Mouse (Mus musculus): Measurements from ENCODE around the gene Limch1. TPM values are rescaled to one million over a fixed set of nuclear protein-coding genes. Genes with fewer than 3 reads are reported as not detected.
A peak's percentile ranks its signal among the peaks of the same experiment; 100 is the strongest.

Limch1 gene
- polyA plus RNA-seq, 1 experiment from 2014 or later = 48.4 TPM

DNA sequence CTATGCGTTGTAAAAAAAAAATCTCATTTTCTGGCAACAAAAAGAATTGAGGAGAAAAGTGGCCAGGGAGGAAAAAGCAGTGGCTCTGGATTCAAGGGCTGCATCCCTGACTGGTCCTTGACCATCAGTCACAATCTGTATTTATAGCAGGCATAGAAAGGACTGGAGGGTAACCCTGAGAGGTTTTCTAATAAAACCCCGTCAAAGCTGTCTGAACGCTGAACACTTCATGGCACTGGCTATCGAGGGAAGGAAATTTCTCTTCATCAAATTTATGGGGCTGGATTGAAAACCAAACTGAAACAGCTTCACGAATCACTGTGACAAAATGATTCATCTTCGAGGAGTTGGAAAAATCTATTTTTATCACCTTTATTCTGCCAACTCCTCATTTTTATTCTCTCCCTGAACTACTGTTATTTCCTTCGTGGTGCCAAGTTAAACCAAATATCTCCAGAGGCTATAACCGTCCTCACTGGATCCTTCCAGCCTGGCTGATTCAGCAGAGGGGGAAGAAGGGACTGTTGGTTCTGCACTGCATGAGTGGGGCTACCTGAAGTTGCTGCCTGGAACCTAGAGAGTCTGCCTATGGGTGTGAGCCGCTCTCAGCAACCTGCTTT lies 153.3 kb downstream of the Limch1 start:
- Histone ChIP-seq H3K27me3 (no peaks in the 10 kb centered on the region), H3K9me3 (replicated peaks) (no peaks in the 10 kb centered on the region), H3K4me2 (no peak overlapping the region), H3K9ac (no peak overlapping the region), H3K27ac (no peak overlapping the region), H3K4me3 (no peak overlapping the region), H3K36me3 (ENCODE audit: poor library complexity, severe bottlenecking) (no peaks in the 10 kb centered on the region), H3K4me1 (no peaks in the 10 kb centered on the region)
- 86% methylated on average over 9 of the region's 9 CpGs for WGBS
- no peak for ATAC-seq

DNA sequence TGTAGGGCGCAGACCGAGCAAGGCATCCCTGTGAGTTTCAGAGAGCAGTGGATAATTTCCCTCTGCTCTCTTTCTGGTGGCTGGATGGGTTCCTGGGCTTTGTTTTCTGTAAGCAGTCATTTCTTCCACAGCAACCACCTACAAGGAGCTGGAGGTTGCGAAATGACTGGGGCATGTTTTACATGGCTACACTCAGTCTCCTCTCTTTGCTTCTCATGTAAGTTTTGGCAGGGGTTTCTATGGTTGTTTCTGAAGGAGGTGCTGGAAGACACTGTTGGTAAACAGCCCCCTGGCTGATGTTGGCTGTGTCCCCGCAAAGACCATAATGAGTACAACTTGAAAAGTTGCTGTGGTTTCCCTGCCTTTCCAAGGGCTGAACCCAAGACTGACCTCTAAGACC lies 155.5 kb downstream of the Limch1 start:
- no peaks in the 10 kb centered on the region for H3K4me1 ChIP-seq
- ATAC-seq = no peak
- H3K9ac ChIP-seq = no peak overlapping the region
- no peak overlapping the region for H3K4me3 ChIP-seq
- no peaks in the 10 kb centered on the region for H3K27me3 ChIP-seq
- H3K27ac ChIP-seq = no peak overlapping the region
- H3K4me2 ChIP-seq = no peak overlapping the region
- 96% methylated on average over 4 of the region's 4 CpGs for WGBS
- H3K36me3 ChIP-seq (ENCODE audit: poor library complexity, severe bottlenecking) = no peaks in the 10 kb centered on the region
- no peaks in the 10 kb centered on the region for H3K9me3 ChIP-seq (replicated peaks)

- H3K9ac ChIP-seq = no peak overlapping the region
- ATAC-seq = no peak
- WGBS = 80% methylated on average over 6 of the region's 6 CpGs
- no peak overlapping the region for H3K4me3 ChIP-seq
- H3K36me3 ChIP-seq (ENCODE audit: poor library complexity, severe bottlenecking) = no peaks in the 10 kb centered on the region
- no peak overlapping the region for H3K4me2 ChIP-seq
- H3K27me3 ChIP-seq = no peaks in the 10 kb centered on the region
- H3K4me1 ChIP-seq = 0 out of 2 replicates have a peak, but pooled peaks cover 3% of the 10 kb centered on the region
- no peaks in the 10 kb centered on the region for H3K9me3 ChIP-seq (replicated peaks)
- no peak overlapping the region for H3K27ac ChIP-seq
These were observed 159.2 kb downstream of the Limch1 start for GRCm38 (mm10) chr5:66904835-66905234.

DNA sequence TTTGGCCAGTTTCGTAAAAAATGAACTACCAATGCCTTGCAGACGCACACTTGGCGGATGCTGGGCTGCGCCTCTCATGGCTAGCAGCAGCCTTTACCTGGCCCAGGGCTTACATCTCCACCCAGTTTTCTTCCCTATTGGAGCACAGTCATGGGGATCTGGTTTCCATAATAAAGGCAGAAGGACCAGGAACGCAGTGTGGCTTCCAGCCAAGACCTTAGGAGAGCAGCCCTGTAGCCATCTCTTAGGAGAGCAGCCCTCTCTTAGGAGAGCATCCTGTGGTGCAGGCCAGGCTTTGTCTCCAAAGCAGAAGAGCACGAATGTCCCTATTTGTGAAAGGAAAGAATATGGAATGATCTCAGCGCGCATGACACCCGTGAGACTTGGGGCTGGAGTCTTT lies 163.3 kb downstream of the Limch1 start:
- H3K27ac ChIP-seq = no peak overlapping the region
- no peak overlapping the region for H3K4me3 ChIP-seq
- no peaks in the 10 kb centered on the region for H3K9me3 ChIP-seq (replicated peaks)
- H3K4me2 ChIP-seq = no peak overlapping the region
- peaks cover 9% of the 10 kb centered on the region for H3K4me1 ChIP-seq
- ATAC-seq = no peak
- H3K36me3 ChIP-seq (ENCODE audit: poor library complexity, severe bottlenecking) = no peaks in the 10 kb centered on the region
- H3K27me3 ChIP-seq = no peaks in the 10 kb centered on the region
- 81% methylated on average over 9 of the region's 9 CpGs for WGBS
- no peak overlapping the region for H3K9ac ChIP-seq

- Histone ChIP-seq H3K4me1 (peaks cover 11% of the 10 kb centered on the region), H3K27ac (no peak overlapping the region), H3K9ac (no peak overlapping the region), H3K4me3 (no peak overlapping the region), H3K36me3 (ENCODE audit: poor library complexity, severe bottlenecking) (no peaks in the 10 kb centered on the region), H3K27me3 (no peaks in the 10 kb centered on the region), H3K4me2 (no peak overlapping the region), H3K9me3 (replicated peaks) (no peaks in the 10 kb centered on the region)
- WGBS = 70% methylated on average over 2 of the region's 2 CpGs
- ATAC-seq = no peak
These were observed 164.3 kb downstream of the Limch1 start for GRCm38 (mm10) chr5:66909962-66910361.

GRCm38 (mm10) chr5:66910610-66911009 lies 165.0 kb downstream of the Limch1 start:
- no peaks in the 10 kb centered on the region for H3K9me3 ChIP-seq (replicated peaks)
- H3K4me3 ChIP-seq = no peak overlapping the region
- no peak overlapping the region for H3K4me2 ChIP-seq
- H3K27me3 ChIP-seq = no peaks in the 10 kb centered on the region
- no peak overlapping the region for H3K9ac ChIP-seq
- H3K27ac ChIP-seq = no peak overlapping the region
- 91% methylated on average over 9 of the region's 9 CpGs for WGBS
- H3K4me1 ChIP-seq = peaks cover 11% of the 10 kb centered on the region
- ATAC-seq = no peak
- no peaks in the 10 kb centered on the region for H3K36me3 ChIP-seq (ENCODE audit: poor library complexity, severe bottlenecking)

GRCm38 (mm10) chr5:66911068-66911467 lies 165.4 kb downstream of the Limch1 start:
- no peak overlapping the region for H3K4me3 ChIP-seq
- ATAC-seq = no peak
- H3K4me2 ChIP-seq = no peak overlapping the region
- 90% methylated on average over 4 of the region's 4 CpGs for WGBS
- H3K9me3 ChIP-seq (replicated peaks) = no peaks in the 10 kb centered on the region
- H3K36me3 ChIP-seq (ENCODE audit: poor library complexity, severe bottlenecking) = no peaks in the 10 kb centered on the region
- peaks cover 12% of the 10 kb centered on the region for H3K4me1 ChIP-seq
- no peaks in the 10 kb centered on the region for H3K27me3 ChIP-seq
- H3K9ac ChIP-seq = no peak overlapping the region
- H3K27ac ChIP-seq = no peak overlapping the region

GRCm38 (mm10) chr5:66913791-66914190 lies 168.2 kb downstream of the Limch1 start:
- peaks cover 38% of the 10 kb centered on the region for H3K4me1 ChIP-seq
- H3K27me3 ChIP-seq = no peaks in the 10 kb centered on the region
- no peak for ATAC-seq
- H3K9me3 ChIP-seq (replicated peaks) = no peaks in the 10 kb centered on the region
- no peak overlapping the region for H3K4me3 ChIP-seq
- no peak overlapping the region for H3K9ac ChIP-seq
- H3K4me2 ChIP-seq = no peak overlapping the region
- WGBS = 71% methylated on average over 6 of the region's 6 CpGs
- H3K36me3 ChIP-seq (ENCODE audit: poor library complexity, severe bottlenecking) = no peaks in the 10 kb centered on the region
- no peak overlapping the region for H3K27ac ChIP-seq

GRCm38 (mm10) chr5:66917353-66918315 lies 172.0 kb downstream of the Limch1 start:
- peak; percentile 82 for ATAC-seq
- no peaks in the 10 kb centered on the region for H3K9me3 ChIP-seq (replicated peaks)

GRCm38 (mm10) chr5:66918316-66919305 lies 173.0 kb downstream of the Limch1 start:
- no peaks in the 10 kb centered on the region for H3K27me3 ChIP-seq
- H3K36me3 ChIP-seq (ENCODE audit: poor library complexity, severe bottlenecking) = no peaks in the 10 kb centered on the region
- H3K4me3 ChIP-seq = no peak overlapping the region
- peak overlapping the region; percentile 30 for H3K4me2 ChIP-seq
- 24% methylated on average over 11 of the region's 11 CpGs for WGBS
- H3K9ac ChIP-seq = no peak overlapping the region
- ATAC-seq = peak; percentile 85
- peaks cover 40% of the 10 kb centered on the region for H3K4me1 ChIP-seq
- H3K9me3 ChIP-seq (replicated peaks) = no peaks in the 10 kb centered on the region
- peak overlapping the region; percentile 83 for H3K27ac ChIP-seq

More at GRCm38 (mm10) chr5:66917353-66918315, 172.0 kb downstream of the Limch1 start:
- Histone ChIP-seq H3K36me3 (ENCODE audit: poor library complexity, severe bottlenecking) (no peaks in the 10 kb centered on the region), H3K9ac (no peak overlapping the region), H3K4me1 (peaks cover 43% of the 10 kb centered on the region), H3K27me3 (no peaks in the 10 kb centered on the region), H3K4me3 (no peak overlapping the region), H3K27ac (peak overlapping the region; percentile 83), H3K4me2 (no peak overlapping the region)
- WGBS = 45% methylated on average over 8 of the region's 8 CpGs

- no peaks in the 10 kb centered on the region for H3K36me3 ChIP-seq (ENCODE audit: poor library complexity, severe bottlenecking)
- 69% methylated on average over 5 of the region's 5 CpGs for WGBS
- H3K27me3 ChIP-seq = no peaks in the 10 kb centered on the region
- no peaks in the 10 kb centered on the region for H3K9me3 ChIP-seq (replicated peaks)
- H3K4me1 ChIP-seq = peaks cover 20% of the 10 kb centered on the region
- H3K4me3 ChIP-seq = no peak overlapping the region
- no peak overlapping the region for H3K27ac ChIP-seq
- no peak overlapping the region for H3K9ac ChIP-seq
- H3K4me2 ChIP-seq = no peak overlapping the region
- ATAC-seq = no peak
These were observed 177.0 kb downstream of the Limch1 start for GRCm38 (mm10) chr5:66922582-66922981.
